Mouse (Mus musculus): ENCODE results near the gene Ascl5.

DNA sequence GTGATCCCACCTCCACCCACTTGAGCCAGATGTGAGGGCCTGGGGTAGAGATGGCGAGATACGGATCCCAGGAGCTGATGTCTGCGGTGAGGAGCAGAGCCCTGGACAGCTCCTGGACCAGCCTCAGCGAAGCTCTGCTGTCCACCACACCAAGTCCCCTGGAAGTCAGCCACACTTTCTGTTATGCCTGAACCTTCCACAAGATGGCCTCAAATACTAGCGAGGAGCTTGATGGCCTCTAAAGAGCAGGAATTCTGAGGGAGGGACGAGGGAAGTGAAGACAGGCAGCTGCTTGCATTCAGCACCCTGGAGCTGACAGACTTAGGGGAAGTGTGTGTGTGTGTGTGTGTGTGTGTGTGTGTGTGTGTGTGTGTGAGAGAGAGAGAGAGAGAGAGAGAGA is 861 bp downstream of the Ascl5 start:
- TF ChIP-seq MAX (IDR thresholded peaks at IDR 0.05) (no peak), CTCF (IDR thresholded peaks at IDR 0.05; ENCODE audit: control insufficient read depth, insufficient read depth, insufficient read length) (peak; percentile 36), MYOD1 (IDR thresholded peaks at IDR 0.05; ENCODE audit: control insufficient read depth, insufficient read length, low read depth) (no peak), MYOG (IDR thresholded peaks at IDR 0.05; ENCODE audit: control insufficient read depth, extremely low read depth, insufficient read length) (no peak), FOSL1 (IDR thresholded peaks at IDR 0.05; ENCODE audit: insufficient read depth, low read length, poor library complexity, severe bottlenecking) (no peak), USF1 (IDR thresholded peaks at IDR 0.05; ENCODE audit: low read depth) (no peak), CEBPB (IDR thresholded peaks at IDR 0.05; ENCODE audit: low read depth) (no peak)

Data from C2C12 (cell line).